Mouse (Mus musculus) forebrain, embryonic 15.5 days (tissue): Measurements from ENCODE around the gene Mtmr4. TPM values are rescaled to one million over a fixed set of nuclear protein-coding genes. Genes with fewer than 3 reads are reported as not detected.

Source experiments
- ATAC-seq: fragments of 200-750 bp; cut with Nextera tagmentation; replicated peaks from 2 replicates; pipeline ENCODE4 v1.8.0; 2017; ENCODE audit warnings: mild to moderate bottlenecking, moderate TSS enrichment, moderate library complexity
- H3K27ac ChIP-seq: fragments of 300-500 bp; sonication (generic); replicated peaks from 2 replicates; pipeline ENCODE4 v1.5.1; 2015; ENCODE audit warnings: mild to moderate bottlenecking, inconsistent platforms
- H3K27me3 ChIP-seq: fragments of 300-500 bp; sonication (generic); 2 replicates; pipeline ENCODE4 v1.6.1; 2015; ENCODE audit warnings: inconsistent platforms
- H3K36me3 ChIP-seq: fragments of 300-500 bp; sonication (generic); 2 replicates; pipeline ENCODE4 v1.6.1; 2015; ENCODE audit warnings: mild to moderate bottlenecking, inconsistent platforms
- H3K4me1 ChIP-seq: fragments of 300-500 bp; sonication (generic); 2 replicates; pipeline ENCODE4 v1.6.1; 2015; ENCODE audit warnings: inconsistent platforms
- H3K4me2 ChIP-seq: fragments of 300-500 bp; sonication (generic); replicated peaks from 2 replicates; pipeline ENCODE4 v1.6.1; 2015; ENCODE audit warnings: mild to moderate bottlenecking, inconsistent platforms
- H3K4me3 ChIP-seq: fragments of 300-500 bp; sonication (generic); 2 replicates; pipeline ENCODE4 v1.5.1; 2015; ENCODE audit warnings: mild to moderate bottlenecking, inconsistent platforms
- H3K9ac ChIP-seq: fragments of 300-500 bp; sonication (generic); replicated peaks from 2 replicates; pipeline ENCODE4 v1.6.1; 2015; ENCODE audit warnings: mild to moderate bottlenecking, inconsistent platforms
- H3K9me3 ChIP-seq: fragments of 300-500 bp; sonication (generic); 2 replicates; pipeline ENCODE4 v1.6.1; 2016; ENCODE audit warnings: inconsistent platforms
- WGBS: fragments of 180-500 bp; shearing (Covaris S2); methylation state at CpG from one replicate; pipeline ENCODE4 v1.1.7; 2015; ENCODE audit warnings: mixed read lengths; 5-methylcytosine and 5-hydroxymethylcytosine counted together
- polyA plus RNA-seq: library from polyadenylated mRNA; unstranded; fragments of >200 nt; fragmentation: Nextera tagmentation; extraction: Ambion mirVana; gene quantifications from 2 replicates; pipeline ENCODE4 v1.2.1, GENCODE M21; 2015

The Mtmr4 gene
- polyA plus RNA-seq, 1 experiment from 2014 or later, result 62.7 TPM

GRCm38 (mm10) chr11:87642865-87643264 lies 50.9 kb downstream of the Mtmr4 start:
- H3K4me1 ChIP-seq, result peaks cover 4% of the 10 kb centered on the region; the same call in 1 of the 2 replicates
- no peak for ATAC-seq
- no peaks in the 10 kb centered on the region for H3K9me3 ChIP-seq
- H3K27me3 ChIP-seq, result no peaks in the 10 kb centered on the region
- H3K36me3 ChIP-seq, result no peaks in the 10 kb centered on the region
- no peak overlapping the region for H3K4me2 ChIP-seq
- no peak overlapping the region for H3K4me3 ChIP-seq
- H3K27ac ChIP-seq, result no peak overlapping the region
- H3K9ac ChIP-seq, result no peak overlapping the region

GRCm38 (mm10) chr11:87654693-87655092 lies 62.7 kb downstream of the Mtmr4 start:
- ATAC-seq, result no peak
- no peaks in the 10 kb centered on the region for H3K4me1 ChIP-seq
- H3K9me3 ChIP-seq, result no peaks in the 10 kb centered on the region
- H3K36me3 ChIP-seq, result no peaks in the 10 kb centered on the region
- H3K27ac ChIP-seq, result no peak overlapping the region
- WGBS, result 84% methylated on average over 5 of the region's 5 CpGs
- H3K27me3 ChIP-seq, result no peaks in the 10 kb centered on the region
- no peak overlapping the region for H3K4me2 ChIP-seq
- H3K4me3 ChIP-seq, result no peak overlapping the region
- H3K9ac ChIP-seq, result no peak overlapping the region

DNA sequence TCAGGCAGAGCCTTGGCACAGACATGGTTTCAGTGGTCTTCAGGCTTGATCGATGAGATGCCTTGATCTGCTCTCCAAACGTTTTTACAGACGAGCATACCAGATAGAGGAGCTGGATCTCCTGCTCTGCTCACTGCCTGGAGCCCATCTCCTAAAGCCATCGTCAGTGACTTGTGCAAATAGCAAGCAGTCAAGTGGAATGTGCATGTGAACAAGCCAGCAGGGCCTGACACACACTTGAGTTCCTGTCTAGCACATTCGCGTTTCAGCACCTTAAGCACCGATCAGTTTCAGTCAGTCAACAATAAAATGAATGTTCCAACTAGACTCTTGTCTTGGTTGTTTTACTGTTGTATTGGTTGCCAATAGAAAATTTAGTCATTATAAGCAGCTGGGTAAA lies 67.3 kb downstream of the Mtmr4 start:
- Histone ChIP-seq H3K27ac (no peak overlapping the region), H3K4me1 (peaks cover 5% of the 10 kb centered on the region; the same call in 1 of the 2 replicates), H3K4me3 (no peak overlapping the region), H3K4me2 (no peak overlapping the region), H3K36me3 (no peaks in the 10 kb centered on the region), H3K9ac (no peak overlapping the region), H3K27me3 (peaks cover 12% of the 10 kb centered on the region; the same call in 1 of the 2 replicates), H3K9me3 (no peaks in the 10 kb centered on the region)
- WGBS, result 81% methylated on average over 7 of the region's 7 CpGs
- no peak for ATAC-seq

GRCm38 (mm10) chr11:87662407-87662806 lies 70.4 kb downstream of the Mtmr4 start, which contains the start of gene Rnf43:
Rnf43 (plus strand) TSS chr11:87662722.
- H3K9ac ChIP-seq, result no peak within 1 kb of the TSS; the same call in 1 of the 2 replicates
- peaks cover 5% of the 10 kb centered on the region; the same call in 1 of the 2 replicates for H3K4me1 ChIP-seq
- no peaks in the 10 kb centered on the region for H3K9me3 ChIP-seq
- no peak for ATAC-seq
- H3K4me3 ChIP-seq, result peak within 1 kb of the TSS; percentile 37
- H3K4me2 ChIP-seq, result peak within 1 kb of the TSS; percentile 57
- peaks cover 16% of the 10 kb centered on the region; the same call in 1 of the 2 replicates for H3K27me3 ChIP-seq
- no peak within 1 kb of the TSS for H3K27ac ChIP-seq
- H3K36me3 ChIP-seq, result no peaks in the 10 kb centered on the region
- WGBS, result under 1% methylated on average over 8 of the region's 8 CpGs

DNA sequence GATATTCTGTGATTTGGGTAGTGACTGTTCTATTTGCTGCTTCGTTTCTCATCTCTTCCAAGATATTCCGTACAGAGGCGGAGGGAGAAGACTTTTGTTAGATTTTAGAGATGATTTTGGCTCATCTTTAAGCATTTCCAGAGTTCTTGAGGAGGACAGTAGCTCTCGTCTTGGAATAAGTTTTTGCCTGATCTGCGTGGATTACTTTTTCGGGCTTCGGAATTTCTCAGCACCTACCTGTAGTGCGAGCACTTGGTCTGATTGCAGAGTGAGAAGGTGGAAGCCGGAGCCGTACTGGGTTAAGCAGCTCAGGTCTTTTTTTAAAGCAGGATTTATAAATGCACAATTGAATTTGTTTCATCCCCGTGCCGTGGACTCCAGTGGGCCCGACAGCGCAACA lies 70.9 kb downstream of the Mtmr4 start:
- Histone ChIP-seq H3K4me2 (peak overlapping the region; percentile 57), H3K9ac (no peak overlapping the region; the same call in 1 of the 2 replicates), H3K36me3 (no peaks in the 10 kb centered on the region), H3K9me3 (no peaks in the 10 kb centered on the region), H3K27me3 (peaks cover 16% of the 10 kb centered on the region; the same call in 1 of the 2 replicates), H3K27ac (no peak overlapping the region), H3K4me1 (peaks cover 5% of the 10 kb centered on the region; the same call in 1 of the 2 replicates), H3K4me3 (peak overlapping the region; percentile 37)
- WGBS, result 5% methylated on average over 14 of the region's 14 CpGs
- no peak for ATAC-seq

GRCm38 (mm10) chr11:87663948-87664347 lies 72.0 kb downstream of the Mtmr4 start:
- no peak overlapping the region for H3K27ac ChIP-seq
- no peaks in the 10 kb centered on the region for H3K36me3 ChIP-seq
- H3K4me1 ChIP-seq, result peaks cover 5% of the 10 kb centered on the region; the same call in 1 of the 2 replicates
- H3K9me3 ChIP-seq, result no peaks in the 10 kb centered on the region
- no peak overlapping the region for H3K9ac ChIP-seq
- ATAC-seq, result no peak
- H3K4me3 ChIP-seq, result no peak overlapping the region
- H3K27me3 ChIP-seq, result peaks cover 16% of the 10 kb centered on the region; the same call in 1 of the 2 replicates
- 73% methylated on average over 6 of the region's 6 CpGs for WGBS
- H3K4me2 ChIP-seq, result no peak overlapping the region

DNA sequence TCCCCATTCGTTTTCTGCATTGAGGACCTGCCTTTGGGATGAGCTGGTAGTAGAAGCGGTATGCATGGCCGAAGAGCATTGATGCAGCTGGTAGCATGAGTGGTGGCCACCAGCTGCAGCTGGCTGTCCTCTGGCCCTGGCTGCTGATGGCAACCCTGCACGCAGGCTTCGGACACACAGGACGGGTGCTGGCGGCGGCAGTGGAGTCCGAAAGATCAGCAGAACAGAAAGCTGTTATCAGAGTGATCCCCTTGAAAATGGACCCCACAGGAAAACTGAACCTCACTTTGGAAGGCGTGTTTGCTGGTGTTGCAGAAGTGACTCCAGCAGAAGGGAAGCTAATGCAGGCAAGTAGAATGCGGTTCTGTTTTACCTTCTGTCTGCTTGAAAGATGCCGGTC lies 72.6 kb downstream of the Mtmr4 start:
- no peak overlapping the region for H3K9ac ChIP-seq
- 78% methylated on average over 12 of the region's 12 CpGs for WGBS
- no peak overlapping the region for H3K4me3 ChIP-seq
- peaks cover 16% of the 10 kb centered on the region; the same call in 1 of the 2 replicates for H3K27me3 ChIP-seq
- H3K4me2 ChIP-seq, result no peak overlapping the region
- H3K9me3 ChIP-seq, result no peaks in the 10 kb centered on the region
- no peak for ATAC-seq
- peaks cover 5% of the 10 kb centered on the region; the same call in 1 of the 2 replicates for H3K4me1 ChIP-seq
- H3K27ac ChIP-seq, result no peak overlapping the region
- H3K36me3 ChIP-seq, result no peaks in the 10 kb centered on the region

GRCm38 (mm10) chr11:87665224-87665623 lies 73.3 kb downstream of the Mtmr4 start:
- H3K4me3 ChIP-seq, result no peak overlapping the region
- no peak overlapping the region for H3K4me2 ChIP-seq
- H3K27ac ChIP-seq, result no peak overlapping the region
- H3K9ac ChIP-seq, result no peak overlapping the region
- 61% methylated on average over 6 of the region's 6 CpGs for WGBS
- H3K9me3 ChIP-seq, result no peaks in the 10 kb centered on the region
- no peaks in the 10 kb centered on the region for H3K36me3 ChIP-seq
- H3K4me1 ChIP-seq, result peaks cover 5% of the 10 kb centered on the region; the same call in 1 of the 2 replicates
- H3K27me3 ChIP-seq, result peaks cover 16% of the 10 kb centered on the region; the same call in 1 of the 2 replicates
- ATAC-seq, result no peak

DNA sequence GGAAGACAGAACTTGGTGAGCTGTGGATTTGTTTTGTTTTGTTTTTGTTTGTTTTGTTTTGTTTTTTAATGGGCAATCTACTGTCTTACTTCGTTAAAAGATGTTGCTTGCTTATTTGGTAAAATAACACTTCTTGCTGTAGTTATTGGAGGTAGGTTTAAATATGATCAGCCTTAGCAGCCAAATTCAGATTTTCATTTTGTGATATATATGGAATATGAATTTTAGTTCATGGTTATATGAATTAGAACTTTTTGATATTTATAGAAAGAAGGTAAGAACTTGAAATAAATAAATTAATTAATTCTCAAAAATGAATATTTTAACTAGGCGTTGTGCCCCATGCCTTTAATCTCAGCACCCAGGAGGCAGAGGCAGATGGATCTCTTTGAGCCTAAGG lies 73.7 kb downstream of the Mtmr4 start:
- 76% methylated on average over 2 of the region's 2 CpGs for WGBS
- no peak overlapping the region for H3K4me2 ChIP-seq
- no peak overlapping the region for H3K4me3 ChIP-seq
- no peaks in the 10 kb centered on the region for H3K36me3 ChIP-seq
- no peak for ATAC-seq
- no peaks in the 10 kb centered on the region for H3K9me3 ChIP-seq
- H3K4me1 ChIP-seq, result peaks cover 5% of the 10 kb centered on the region; the same call in 1 of the 2 replicates
- peaks cover 16% of the 10 kb centered on the region; the same call in 1 of the 2 replicates for H3K27me3 ChIP-seq
- no peak overlapping the region for H3K9ac ChIP-seq
- no peak overlapping the region for H3K27ac ChIP-seq

Other genes with a start within 250 kb of the Mtmr4 start
- 26.3 and 26.4 TPM in 2 replicates for gene Ppm1e, start 233.1 kb upstream of the Mtmr4 start, polyA plus RNA-seq
- 6.6 and 7.2 TPM in 2 replicates for gene Rad51c, start 187.2 kb upstream of the Mtmr4 start, polyA plus RNA-seq
- gene Tex14, start 187.1 kb upstream of the Mtmr4 start, polyA plus RNA-seq, result 0.31 TPM in 1 of 2 replicates, not detected in the other
- not detected in 2 replicates for gene Gm11492, start 25.5 kb upstream of the Mtmr4 start, polyA plus RNA-seq
- gene Sept4, start 23.3 kb upstream of the Mtmr4 start, polyA plus RNA-seq, result 18.0 and 22.2 TPM in 2 replicates
- gene Hsf5, start 25.0 kb downstream of the Mtmr4 start, polyA plus RNA-seq, result 0.48 and 0.55 TPM in 2 replicates
- gene Rnf43, start 70.6 kb downstream of the Mtmr4 start, polyA plus RNA-seq, result 0.66 and 0.92 TPM in 2 replicates
- gene Supt4a, start 145.4 kb downstream of the Mtmr4 start, polyA plus RNA-seq, result 160 and 164 TPM in 2 replicates
- gene Tspoap1, start 168.4 kb downstream of the Mtmr4 start, polyA plus RNA-seq, result 30.3 and 31.8 TPM in 2 replicates
- 0.18 and 0.27 TPM in 2 replicates for gene Mpo, start 201.4 kb downstream of the Mtmr4 start, polyA plus RNA-seq
- gene Lpo, start 236.1 kb downstream of the Mtmr4 start, polyA plus RNA-seq, result 0.62 and 0.89 TPM in 2 replicates